Mouse (Mus musculus) adrenal gland, postnatal 36 days (tissue): ENCODE measurements around the gene Iqca. TPM values are rescaled to one million over a fixed set of nuclear protein-coding genes. Genes with fewer than 3 reads are reported as not detected.

Experiments used
- total RNA-seq, 2 experiments: library from RNA; stranded (reverse); gene quantifications; 2 replicates each; pipeline ENCODE4 v1.2.3; 2021

The Iqca gene
- total RNA-seq, 2 experiments from 2014 or later = not detected

Other genes starting within 250 kb of the Iqca start
- gene Gbx2, start 222.2 kb downstream of the Iqca start, total RNA-seq = not detected
- not detected for gene Asb18, start 138.7 kb downstream of the Iqca start, total RNA-seq
- gene Ackr3, start 50.6 kb upstream of the Iqca start, total RNA-seq = 100 to 1,000 TPM; 131 to 146 TPM